Comparison of ENCODE assay signal across 17 mouse cellular contexts in genomic region chr5:107434001-107434400, GRCm38 (mm10).
DNase-seq lines count a peak whose midpoint lies in the region; ATAC-seq lines count a peak whose summit lies in the region.
"Had no signal": no experiment of that assay in that cellular context is flagged by ENCODE, and none has a peak within 500 bp of the region (broad histone marks: within the 10 kb centered on the region; RNA-seq: fewer than 3 reads in every experiment).

No protein-coding gene starts in this region.

- peak; percentile 29 for ATAC-seq in frontal cortex, adult (ENCODE audit: low TSS enrichment)
- ATAC-seq: forebrain, embryonic 14.5 days; forebrain, embryonic 16.5 days had no signal

- no peak for DNase-seq in frontal cortex, postnatal 25 days (ENCODE audit: low spot score in 2 of 2)
- DNase-seq in right cerebral cortex, adult 18-20 months = peak; percentile 48
- DNase-seq in right cerebral cortex, postnatal 25 days = no peak
- DNase-seq in brain, adult 2 months (ENCODE audit: low read depth, low spot score) = peak; percentile 80
- peak; percentile 67 for DNase-seq in telencephalon, adult 2 months (ENCODE audit: low read depth, low spot score)
- no peak for DNase-seq in kidney, postnatal 36 days
- DNase-seq: adrenal gland, adult 2 months; adrenal gland, postnatal 10 days; adrenal gland, postnatal 25 days; cerebellum, adult 11-12 months; cerebellum, adult 2 months; cerebellum, adult 9-10 months; cerebellum, postnatal 10 days; cerebellum, postnatal 25 days had no signal

Comparison
In these comparisons a context has a peak if more than half of its experiments do, and no peak if none do; other contexts are left out.
1. DNase-seq: peak in right cerebral cortex, adult 18-20 months (single experiment), brain, adult 2 months (single experiment) and telencephalon, adult 2 months (single experiment); none in frontal cortex, postnatal 25 days (0 of 2), right cerebral cortex, postnatal 25 days (single experiment) and kidney, postnatal 36 days (0 of 2).